ENCODE assay signal across 9 mouse cellular contexts in the genomic region with DNA sequence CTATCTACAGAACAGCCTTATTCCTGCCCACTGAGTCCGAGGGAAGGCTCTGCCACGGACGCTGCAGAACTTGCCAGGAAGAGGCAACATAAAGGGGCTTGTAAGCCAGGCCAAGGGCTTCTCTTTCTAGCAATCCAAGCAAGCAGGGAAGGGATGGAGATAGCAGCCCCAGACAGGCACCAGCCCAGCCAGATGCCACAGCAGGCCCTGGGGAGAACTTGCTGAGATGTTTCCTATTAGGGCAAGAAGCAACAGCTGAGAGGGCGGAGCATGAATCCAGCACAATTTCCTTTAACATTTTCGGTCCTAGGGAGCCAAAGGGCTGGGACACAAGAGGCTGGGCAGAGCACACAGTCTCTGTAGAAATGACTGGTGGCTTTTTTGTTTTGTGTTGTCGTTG. TPM values are rescaled to one million over a fixed set of nuclear protein-coding genes. Genes with fewer than 3 reads are reported as not detected.
DNase-seq lines count a peak whose midpoint lies in the region; ATAC-seq lines count a peak whose summit lies in the region.
"Had no signal": no experiment of that assay in that cellular context is flagged by ENCODE, and none has a peak within 500 bp of the region (broad histone marks: within the 10 kb centered on the region; RNA-seq: fewer than 3 reads in every experiment).

No protein-coding gene starts in this region.

- DNase-seq in gastrocnemius, adult 18-20 months (ENCODE audit: low spot score), result peak; percentile 27
- DNase-seq in gastrocnemius, adult 8-10 months (ENCODE audit: low spot score in 2 of 2), result no peak
- DNase-seq in NIH3T3 (ENCODE audit: low read depth), result peak; percentile 16
- DNase-seq in embryo, embryonic 10.5 days (ENCODE audit: low spot score), result peak; percentile 39
- DNase-seq in kidney, postnatal 25 days, result peak; percentile 35 to 47
- DNase-seq in ovary, postnatal 14 days (ENCODE audit: low spot score), result no peak
- DNase-seq in thymus, postnatal 4 days, result no peak
- DNase-seq: right cerebral cortex, postnatal 25 days had no signal

- no peak for ATAC-seq in erythroid progenitor cell, adult 5-6 weeks (replicated peaks; ENCODE audit: low FRiP score, poor library complexity, severe bottlenecking)

RNA-seq across cellular contexts. Expression of a gene that starts 25.0 kb away (rescaled TPM):
- under 1 TPM; 0.59 to 0.78 TPM for total RNA-seq in gastrocnemius, adult 18-20 months (2021)
- total RNA-seq in gastrocnemius, adult 8-10 months (2022), result under 1 TPM; 0.12 to 0.75 (median 0.56) TPM
- not detected in 2 replicates for total RNA-seq in erythroid progenitor cell, adult 5-6 weeks (2015; ENCODE audit: low replicate concordance)
- total RNA-seq in erythroid progenitor cell, adult 5-6 weeks (2017; ENCODE audit: low replicate concordance), result not detected in 2 replicates

Comparison
In these comparisons a context has a peak if more than half of its experiments do, and no peak if none do; other contexts are left out.
1. DNase-seq: peak in gastrocnemius, adult 18-20 months (single experiment), NIH3T3 (single experiment), embryo, embryonic 10.5 days (single experiment) and kidney, postnatal 25 days (2 of 2); none in gastrocnemius, adult 8-10 months (0 of 2), ovary, postnatal 14 days (single experiment) and thymus, postnatal 4 days (single experiment).